Mouse (Mus musculus) heart, adult 2 months (tissue): ENCODE measurements around the gene Foxj2. TPM values are rescaled to one million over a fixed set of nuclear protein-coding genes. Genes with fewer than 3 reads are reported as not detected.

Experiments used
- DNase-seq, 2 experiments: peaks; one replicate each; pipeline ENCODE4 v3.0.0; 2021
- H3K27ac ChIP-seq: fragments of 200-600 bp; 2 replicates; pipeline ENCODE4 v1.8.1; 2022
- H3K27me3 ChIP-seq: fragments of 200-500 bp; 2 replicates; pipeline ENCODE4 v1.6.1; 2012; ENCODE audit warnings: mild to moderate bottlenecking, low read length, inconsistent platforms, mixed read lengths; ENCODE audit not compliant: control insufficient read depth, insufficient read depth
- H3K36me3 ChIP-seq: fragments of 200-500 bp; 2 replicates; pipeline ENCODE4 v1.6.1; 2012; ENCODE audit warnings: low read length, inconsistent platforms; ENCODE audit not compliant: control insufficient read depth, insufficient read depth
- H3K4me1 ChIP-seq: fragments of 200-500 bp; 2 replicates; pipeline ENCODE4 v1.6.1; 2011; ENCODE audit warnings: low read length; ENCODE audit not compliant: control insufficient read depth, insufficient read depth
- H3K4me3 ChIP-seq: fragments of 200-600 bp; 2 replicates; pipeline ENCODE4 v1.8.1; 2022
- H3K79me2 ChIP-seq: fragments of 200-500 bp; replicated peaks from 2 replicates; pipeline ENCODE4 v1.6.1; 2012; ENCODE audit warnings: mild to moderate bottlenecking, inconsistent platforms, low read length, moderate library complexity, mixed read lengths; ENCODE audit not compliant: control insufficient read depth, insufficient read depth
- H3K9ac ChIP-seq: fragments of 200-500 bp; 2 replicates; pipeline ENCODE4 v1.6.1; 2012; ENCODE audit warnings: low read depth, mild to moderate bottlenecking, control low read depth, inconsistent platforms, low read length, mixed read lengths
- CTCF ChIP-seq: fragments of 200-600 bp; IDR thresholded peaks from 2 replicates; pipeline ENCODE4 v1.8.1; 2022; ENCODE audit warnings: antibody characterized with exemption, mild to moderate bottlenecking, moderate library complexity
- EP300 ChIP-seq: fragments of 200-500 bp; IDR thresholded peaks from 2 replicates; pipeline ENCODE4 v1.6.1; 2011; ENCODE audit warnings: low read depth, low read length, control low read depth; ENCODE audit not compliant: insufficient read depth
- POLR2A ChIP-seq: fragments of 200-500 bp; IDR thresholded peaks from 2 replicates; pipeline ENCODE4 v1.6.1; 2011; ENCODE audit warnings: mild to moderate bottlenecking, low read depth, low read length, control low read depth; ENCODE audit not compliant: insufficient read depth
- WGBS: fragments of 180-500 bp; shearing (Covaris S2); methylation state at CpG from one replicate; pipeline ENCODE4 v1.1.7; 2018; 5-methylcytosine and 5-hydroxymethylcytosine counted together
- intact Hi-C: fragments of 180-260 bp; cut with DNase I; formaldehyde crosslinking; loops from one replicate; pipeline ENCODE4 v1.15.1; 2025
- polyA plus RNA-seq: library from polyadenylated mRNA; depleted of rRNA; stranded (reverse); fragments of >200 nt; gene quantifications from 2 replicates; pipeline ENCODE4 v1.2.3, GENCODE M21; 2012
- total RNA-seq, 2 experiments: library from RNA; stranded (reverse); gene quantifications; 2 replicates each; pipeline ENCODE4 v1.2.3; 2021

The Foxj2 gene
- total and polyA plus RNA-seq, 3 experiments, result 19.8 to 36.3 (median 35.2) TPM

GRCm38 (mm10) chr6:122852696-122853095 is 33.0 kb downstream of the Foxj2 start:
- DNase-seq, result peak in 1 of 2 experiments; percentile 26
- TF ChIP-seq POLR2A (no peak), CTCF (no peak)
- H3K27me3 ChIP-seq, result no peaks in the 10 kb centered on the region
- WGBS, result 43% methylated on average over 2 of the region's 2 CpGs
- intact Hi-C loops, result no loop called here
- H3K9ac ChIP-seq, result no peak overlapping the region
- no peaks in the 10 kb centered on the region for H3K4me1 ChIP-seq
- H3K27ac ChIP-seq, result no peak overlapping the region
- no peaks in the 10 kb centered on the region for H3K79me2 ChIP-seq
- H3K4me3 ChIP-seq, result no peak overlapping the region
- H3K36me3 ChIP-seq, result no peaks in the 10 kb centered on the region

GRCm38 (mm10) chr6:122854552-122854951 is 34.8 kb downstream of the Foxj2 start:
- peak in 1 of 2 experiments; percentile 44 for DNase-seq
- Histone ChIP-seq H3K4me1 (no peaks in the 10 kb centered on the region), H3K4me3 (no peak overlapping the region), H3K79me2 (no peaks in the 10 kb centered on the region), H3K36me3 (no peaks in the 10 kb centered on the region), H3K9ac (no peak overlapping the region), H3K27ac (no peak overlapping the region; the same call in 1 of the 2 replicates), H3K27me3 (no peaks in the 10 kb centered on the region)
- no peak for TF ChIP-seq EP300
- TF ChIP-seq CTCF, result no peak
- no peak for TF ChIP-seq POLR2A
- WGBS, result 75% methylated on average over 12 of the region's 12 CpGs
- intact Hi-C loops, result no loop called here

GRCm38 (mm10) chr6:122855955-122856354 is 36.2 kb downstream of the Foxj2 start, which contains the start of gene C3ar1:
TSS of gene C3ar1 (minus strand) at chr6:122856161.
- Histone ChIP-seq H3K27me3 (no peaks in the 10 kb centered on the region), H3K79me2 (no peaks in the 10 kb centered on the region), H3K27ac (no peak within 1 kb of the TSS), H3K9ac (no peak within 1 kb of the TSS), H3K4me1 (no peaks in the 10 kb centered on the region), H3K36me3 (no peaks in the 10 kb centered on the region), H3K4me3 (no peak within 1 kb of the TSS)
- WGBS, result 12% methylated on average over 7 of the region's 7 CpGs
- peak in 1 of 2 experiments; percentile 33 for DNase-seq
- TF ChIP-seq EP300 (no peak), CTCF (no peak), POLR2A (peak; percentile 51; the same call in 1 of the 2 replicates)
- intact Hi-C loops, result no loop called here

- WGBS, result 72% methylated on average over 6 of the region's 6 CpGs
- H3K27ac ChIP-seq, result no peak overlapping the region
- H3K79me2 ChIP-seq, result no peaks in the 10 kb centered on the region
- H3K9ac ChIP-seq, result no peak overlapping the region
- DNase-seq, result no peak
- intact Hi-C loops, result no loop called here
- H3K4me1 ChIP-seq, result no peaks in the 10 kb centered on the region
- H3K27me3 ChIP-seq, result no peaks in the 10 kb centered on the region
- H3K4me3 ChIP-seq, result no peak overlapping the region
- TF ChIP-seq CTCF, result peak; percentile 35
- TF ChIP-seq EP300, result no peak
- no peaks in the 10 kb centered on the region for H3K36me3 ChIP-seq
Measured at GRCm38 (mm10) chr6:122862434-122862833, 42.7 kb downstream of the Foxj2 start.

GRCm38 (mm10) chr6:122862871-122863270 is 43.2 kb downstream of the Foxj2 start:
- TF ChIP-seq POLR2A (no peak), EP300 (no peak), CTCF (no peak)
- DNase-seq, result no peak
- WGBS, result 89% methylated on average over 1 of the region's 1 CpGs

GRCm38 (mm10) chr6:122867914-122868313 is 48.2 kb downstream of the Foxj2 start:
- H3K27me3 ChIP-seq, result no peaks in the 10 kb centered on the region
- no peak for DNase-seq
- no peaks in the 10 kb centered on the region for H3K4me1 ChIP-seq
- H3K79me2 ChIP-seq, result no peaks in the 10 kb centered on the region
- H3K4me3 ChIP-seq, result no peak overlapping the region
- WGBS, result 58% methylated on average over 4 of the region's 4 CpGs
- H3K9ac ChIP-seq, result no peak overlapping the region
- H3K27ac ChIP-seq, result no peak overlapping the region
- no peak for TF ChIP-seq POLR2A
- peak; percentile 66 for TF ChIP-seq CTCF
- TF ChIP-seq EP300, result no peak
- intact Hi-C loops, result no loop called here
- H3K36me3 ChIP-seq, result no peaks in the 10 kb centered on the region

More at GRCm38 (mm10) chr6:122862871-122863270, 43.2 kb downstream of the Foxj2 start:
- no peak overlapping the region for H3K9ac ChIP-seq
- no peaks in the 10 kb centered on the region for H3K4me1 ChIP-seq
- H3K27me3 ChIP-seq, result no peaks in the 10 kb centered on the region
- no peak overlapping the region for H3K4me3 ChIP-seq
- no peaks in the 10 kb centered on the region for H3K79me2 ChIP-seq
- intact Hi-C loops, result no loop called here
- no peaks in the 10 kb centered on the region for H3K36me3 ChIP-seq
- no peak overlapping the region for H3K27ac ChIP-seq
